Mouse (Mus musculus) adrenal gland (tissue): ENCODE results near the gene Ext2.

ENCODE experiments used
- intact Hi-C: fragments of 180-260 bp; cut with DNase I; formaldehyde crosslinking; loops from one replicate; pipeline ENCODE4 v1.15.1; 2025

Gene Ext2

GRCm38 (mm10) chr2:93644234-93644633, 178.1 kb downstream of the Ext2 start:
- intact Hi-C loops, result no loop called here

- intact Hi-C loops, result no loop called here
Observed at GRCm38 (mm10) chr2:93643403-93643780, 179.0 kb downstream of the Ext2 start.

GRCm38 (mm10) chr2:93634609-93635008, 187.8 kb downstream of the Ext2 start:
- intact Hi-C loops, result no loop called here

- intact Hi-C loops, result no loop called here
Observed at GRCm38 (mm10) chr2:93624665-93625408, 197.5 kb downstream of the Ext2 start.

GRCm38 (mm10) chr2:93619208-93619849, 203.0 kb downstream of the Ext2 start:
- intact Hi-C loops, result no loop called here

- intact Hi-C loops, result no loop called here
Observed at GRCm38 (mm10) chr2:93618447-93619199, 203.7 kb downstream of the Ext2 start.

GRCm38 (mm10) chr2:93615845-93616689, 206.3 kb downstream of the Ext2 start:
- intact Hi-C loops, result no loop called here

- intact Hi-C loops, result no loop called here
Observed at GRCm38 (mm10) chr2:93613020-93613419, 209.3 kb downstream of the Ext2 start.
